Mouse (Mus musculus) frontal cortex, adult (tissue): Measurements from ENCODE around the gene Rnf130.

ENCODE experiments used
- ATAC-seq: cut with Nextera tagmentation; 2 replicates; pipeline ENCODE4 v1.9.2; 2017; ENCODE audit warnings: mild to moderate bottlenecking, moderate library complexity, mixed read lengths; ENCODE audit not compliant: low TSS enrichment

Rnf130 gene

GRCm38 (mm10) chr11:50024833-50025720, at the start of gene Rnf130:
TSS of gene Rnf130 (plus strand) at chr11:50025346.
- peak; percentile 86 for ATAC-seq

DNA sequence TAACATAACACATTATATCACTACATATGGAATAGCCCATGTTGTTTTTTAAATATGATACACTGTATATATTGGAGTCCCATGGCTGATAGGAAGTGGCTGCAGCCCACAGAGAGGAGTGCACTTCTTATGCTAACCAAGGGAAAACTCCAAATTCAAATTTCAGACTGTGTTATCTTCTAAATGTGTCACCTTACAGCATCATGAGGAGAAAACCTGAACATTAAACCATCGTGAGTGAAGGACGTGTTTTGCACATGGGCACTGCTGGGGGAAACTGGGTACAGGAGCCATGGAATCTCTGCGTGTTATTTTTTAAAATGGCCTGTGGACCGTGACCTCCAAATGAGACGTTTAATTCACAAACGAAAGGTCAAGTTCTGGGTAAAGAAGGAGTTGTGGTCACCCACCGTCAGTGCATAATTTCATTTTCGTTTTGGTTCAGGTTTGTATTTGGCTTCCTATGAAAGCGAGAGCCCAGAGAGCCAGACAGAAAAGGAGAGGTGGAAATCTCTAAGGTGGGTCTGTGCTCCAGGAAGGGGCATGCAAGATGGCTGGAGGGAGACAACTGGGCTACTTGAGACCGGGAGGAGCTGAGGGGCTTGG, 47.1 kb upstream of the Rnf130 start:
- no peak for ATAC-seq

DNA sequence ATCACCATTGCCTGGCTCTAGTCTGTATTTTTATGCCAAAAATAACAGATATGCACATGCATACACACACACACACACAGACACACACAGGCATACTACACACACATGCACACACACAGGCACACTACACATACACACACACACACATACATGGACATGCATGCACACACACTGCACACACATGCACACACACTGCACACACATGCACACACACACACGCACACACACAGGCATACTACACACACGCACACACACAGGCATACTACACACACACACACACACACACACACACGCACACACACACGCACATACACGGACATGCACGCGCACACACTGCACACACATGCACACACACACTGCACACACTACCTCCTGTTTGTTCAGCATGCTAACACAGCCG, 46.2 kb upstream of the Rnf130 start:
- no peak for ATAC-seq

DNA sequence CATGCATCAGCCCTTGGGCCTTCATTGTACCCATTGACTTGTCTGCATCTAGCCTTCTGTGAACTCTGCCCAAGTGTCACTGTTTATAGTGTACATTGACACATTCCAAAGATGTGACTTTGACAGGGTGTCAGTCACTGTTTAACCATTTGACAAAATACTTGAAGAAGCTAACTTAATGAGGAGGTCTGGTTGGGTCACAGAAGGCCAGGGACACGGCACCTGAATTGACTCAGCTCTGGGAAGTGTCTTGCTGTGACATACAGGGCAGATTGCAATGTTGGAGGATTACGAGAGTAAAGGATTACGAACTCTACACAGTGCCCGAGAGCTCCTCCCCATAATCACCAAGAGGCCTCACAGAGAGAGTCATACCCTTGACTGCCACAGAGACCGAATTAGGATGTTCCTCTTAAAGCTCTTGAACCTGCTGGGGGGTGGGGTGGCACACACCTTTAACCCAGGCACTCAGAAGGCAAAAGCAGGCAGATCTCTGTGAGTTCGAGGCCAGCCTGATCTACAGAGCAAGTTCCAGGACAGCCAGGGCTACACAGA, 44.4 kb upstream of the Rnf130 start:
- no peak for ATAC-seq

- ATAC-seq: peak; percentile 55
These were observed 43.7 kb upstream of the Rnf130 start for GRCm38 (mm10) chr11:49981321-49981963.

GRCm38 (mm10) chr11:49982094-49982493, 43.1 kb upstream of the Rnf130 start:
- ATAC-seq: no peak

DNA sequence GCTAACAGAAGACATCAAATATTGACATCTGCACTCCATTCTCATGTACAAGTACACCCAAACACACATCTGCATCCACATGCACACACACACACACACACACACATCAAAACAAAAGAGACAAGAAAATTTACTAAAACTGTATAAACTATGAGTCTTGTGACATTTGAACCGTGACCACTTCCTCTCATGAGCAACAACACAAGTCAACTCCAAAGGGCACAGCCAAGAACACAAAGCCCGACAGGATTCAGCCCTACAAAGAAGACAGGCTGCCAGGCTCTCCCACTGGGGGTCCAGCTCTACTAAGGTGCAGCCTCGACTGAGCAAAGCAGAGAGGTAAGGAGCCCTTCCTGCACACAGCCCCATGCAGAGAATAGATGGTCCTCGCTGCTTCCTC, 42.3 kb upstream of the Rnf130 start:
- ATAC-seq: no peak

DNA sequence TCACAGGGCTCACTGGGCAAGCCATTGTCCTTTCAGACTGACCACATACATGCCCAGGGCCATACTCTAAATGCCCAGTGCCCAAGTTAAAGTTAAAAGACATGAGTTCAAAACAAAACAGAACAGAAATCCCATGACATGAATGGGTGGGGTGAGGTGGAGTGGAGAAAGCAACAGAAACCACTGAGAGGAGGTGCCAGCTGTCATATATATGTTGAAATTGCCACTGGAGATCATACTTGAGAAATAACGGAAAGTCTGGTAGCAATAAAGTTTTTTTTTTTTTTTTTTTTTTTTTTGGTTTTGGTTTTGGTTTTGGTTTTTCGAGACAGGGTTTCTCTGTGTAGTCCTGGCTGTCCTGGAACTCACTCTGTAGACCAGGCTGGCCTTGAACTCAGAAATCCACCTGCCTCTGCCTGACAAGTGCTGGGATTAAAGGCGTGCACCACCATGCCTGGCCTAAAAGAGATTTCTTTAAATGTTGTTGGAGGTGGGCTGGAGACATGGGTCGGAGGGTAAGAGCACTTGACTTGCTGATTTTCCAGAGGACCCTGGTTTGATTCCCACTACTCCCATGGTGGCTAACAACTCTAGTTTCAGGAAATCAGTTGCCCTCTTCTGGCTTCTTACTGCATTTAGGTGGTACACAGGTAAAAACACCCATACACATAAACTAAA, 41.1 kb upstream of the Rnf130 start:
- no peak for ATAC-seq

- no peak for ATAC-seq
These were observed 40.1 kb upstream of the Rnf130 start for GRCm38 (mm10) chr11:49985009-49985408.

- peak; percentile 68; the same call in 1 of the 2 replicates for ATAC-seq
These were observed 38.7 kb upstream of the Rnf130 start for GRCm38 (mm10) chr11:49986277-49987036.

- ATAC-seq: no peak
These were observed 30.6 kb upstream of the Rnf130 start for GRCm38 (mm10) chr11:49994536-49994935.

GRCm38 (mm10) chr11:49996398-49996797, 28.7 kb upstream of the Rnf130 start:
- ATAC-seq: no peak

DNA sequence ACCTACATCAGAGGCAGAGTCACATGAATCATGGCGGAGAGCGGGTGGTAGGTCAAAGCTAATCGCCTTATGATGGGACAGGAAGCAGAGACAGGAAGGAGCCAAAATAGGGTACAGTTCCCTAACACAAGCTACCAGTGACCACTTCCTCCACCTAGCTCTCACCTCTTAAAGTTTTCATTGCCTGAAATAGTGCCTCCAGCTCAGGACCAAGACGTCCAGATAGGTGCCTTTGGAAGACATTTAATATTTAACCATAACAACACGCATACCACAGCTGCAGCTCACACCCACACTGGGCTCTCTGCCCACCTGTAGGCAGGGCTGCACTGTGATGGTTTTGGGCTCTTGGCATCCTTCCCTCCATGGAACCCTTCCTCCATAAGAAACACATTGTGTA, 27.8 kb upstream of the Rnf130 start:
- ATAC-seq: no peak

- ATAC-seq: no peak
These were observed 22.3 kb upstream of the Rnf130 start for GRCm38 (mm10) chr11:50002853-50003252.

- no peak for ATAC-seq
These were observed 17.4 kb upstream of the Rnf130 start for GRCm38 (mm10) chr11:50007776-50008175.

- ATAC-seq: no peak
These were observed 16.9 kb upstream of the Rnf130 start for GRCm38 (mm10) chr11:50008231-50008630.

DNA sequence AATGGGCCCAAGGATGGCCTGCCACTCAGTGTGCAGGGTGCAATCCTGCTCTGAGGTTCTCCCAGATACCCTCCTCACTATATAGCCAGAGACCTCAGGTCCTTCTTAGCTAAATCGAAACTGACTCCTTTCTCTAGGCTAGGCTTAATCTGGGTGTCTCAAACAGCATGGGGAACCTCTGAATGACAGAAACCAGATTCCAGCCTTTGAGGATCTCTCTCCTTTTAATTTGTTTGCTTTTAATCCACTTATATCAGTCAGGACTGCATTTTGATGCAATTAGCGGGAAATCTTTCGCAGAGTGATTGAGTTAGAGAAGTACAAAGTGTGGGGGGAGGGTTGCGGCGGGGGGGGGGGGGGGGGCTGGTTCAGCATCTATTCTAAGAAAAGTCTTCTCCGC, 12.1 kb upstream of the Rnf130 start:
- ATAC-seq: no peak

- ATAC-seq: no peak
These were observed 8.6 kb upstream of the Rnf130 start for GRCm38 (mm10) chr11:50016503-50016902.

- ATAC-seq: no peak
These were observed 7.6 kb upstream of the Rnf130 start for GRCm38 (mm10) chr11:50017511-50017910.

DNA sequence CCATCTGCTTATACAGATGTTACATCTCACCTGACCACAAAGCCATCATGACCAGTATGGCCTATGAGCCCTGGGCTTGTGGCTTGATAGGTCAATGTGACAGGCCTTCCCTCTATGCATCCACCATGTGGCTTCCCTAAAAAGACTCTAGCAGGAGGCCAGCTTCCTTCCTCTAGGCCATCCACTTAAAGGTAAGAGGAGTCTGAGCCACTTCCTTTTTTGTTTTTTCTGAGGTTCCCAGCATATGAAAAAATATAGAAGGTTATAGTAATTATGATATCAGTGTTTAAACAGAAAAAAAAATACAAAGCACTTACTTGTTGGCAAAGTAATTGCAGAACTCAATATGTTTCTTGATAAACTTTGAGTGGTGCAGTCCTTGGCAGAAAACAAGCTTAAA, 6.3 kb upstream of the Rnf130 start:
- ATAC-seq: no peak

DNA sequence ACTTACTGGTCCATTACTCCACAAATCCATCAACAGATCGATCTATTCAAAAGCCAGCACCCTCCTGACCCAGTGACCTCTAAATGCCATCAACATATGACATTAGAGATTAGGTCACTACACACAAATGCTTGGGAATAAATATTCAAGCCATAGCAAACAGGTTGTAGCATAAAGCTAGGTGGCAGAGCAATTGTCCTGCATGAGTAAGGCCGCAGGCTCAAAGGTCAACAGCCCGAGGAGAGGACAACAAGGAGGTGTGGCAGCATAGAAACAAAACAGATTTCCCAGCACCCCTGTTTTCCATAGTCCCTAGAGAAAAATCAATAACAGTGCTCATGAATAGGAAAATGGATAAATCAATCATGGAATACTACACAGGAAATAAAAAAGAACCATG, 3.1 kb upstream of the Rnf130 start:
- ATAC-seq: no peak
